Mouse (Mus musculus) C2C12 (cell line): ENCODE results near the gene Kdm2a. TPM values are rescaled to one million over a fixed set of nuclear protein-coding genes. Genes with fewer than 3 reads are reported as not detected.

Experiments
- H3K27me3 ChIP-seq: one replicate; pipeline ENCODE4 v1.6.1; 2011; ENCODE audit not compliant: control insufficient read depth, insufficient read depth, insufficient read length
- H3K36me3 ChIP-seq: one replicate; pipeline ENCODE4 v1.6.1; 2011; ENCODE audit not compliant: control insufficient read depth, insufficient read depth
- H3K4me3 ChIP-seq: one replicate; pipeline ENCODE4 v1.5.1; 2011; ENCODE audit warnings: mild to moderate bottlenecking, control low read depth; ENCODE audit not compliant: poor library complexity, insufficient read depth, severe bottlenecking
- H3K79me2 ChIP-seq: one replicate; pipeline ENCODE4 v1.6.1; 2011; ENCODE audit not compliant: control insufficient read depth, insufficient read depth
- H3K79me3 ChIP-seq: one replicate; pipeline ENCODE4 v1.6.1; 2011; ENCODE audit warnings: low read depth, control low read depth
- H3ac ChIP-seq: one replicate; pipeline ENCODE3; 2011; ENCODE audit warnings: low read depth; ENCODE audit not compliant: control insufficient read depth, insufficient read length
- CEBPB ChIP-seq: IDR thresholded peaks from one replicate; pipeline ENCODE4 v1.6.1; 2011; ENCODE audit warnings: low read depth, mild to moderate bottlenecking, control low read depth, moderate library complexity
- CTCF ChIP-seq: IDR thresholded peaks from one replicate; pipeline ENCODE4 v1.5.1; 2011; ENCODE audit not compliant: control insufficient read depth, insufficient read depth, insufficient read length
- FOSL1 ChIP-seq: IDR thresholded peaks from one replicate; pipeline ENCODE4 v1.8.0; 2011; ENCODE audit warnings: mild to moderate bottlenecking, low read length; ENCODE audit not compliant: poor library complexity, insufficient read depth, severe bottlenecking
- MAX ChIP-seq: IDR thresholded peaks from one replicate; pipeline ENCODE4 v1.6.1; 2011; ENCODE audit warnings: mild to moderate bottlenecking, control low read depth
- MYOD1 ChIP-seq: IDR thresholded peaks from one replicate; pipeline ENCODE4 v1.6.1; 2011; ENCODE audit warnings: low read depth; ENCODE audit not compliant: control insufficient read depth, insufficient read length
- MYOG ChIP-seq: IDR thresholded peaks from one replicate; pipeline ENCODE4 v1.6.1; 2011; ENCODE audit not compliant: control insufficient read depth, insufficient read length; ENCODE audit errors: extremely low read depth
- USF1 ChIP-seq: IDR thresholded peaks from one replicate; pipeline ENCODE4 v1.6.1; 2011; ENCODE audit warnings: low read depth, mild to moderate bottlenecking, control low read depth, moderate library complexity
- polyA plus RNA-seq: library from polyadenylated mRNA; unstranded; fragments of >200 nt; fragmentation: generic; extraction: Trizol; gene quantifications from one replicate; pipeline ENCODE4 v1.2.1, GENCODE M21; 2012; ENCODE audit warnings: missing spikeins

Gene Kdm2a
- polyA plus RNA-seq, 1 experiment, result 24.0 TPM

GRCm38 (mm10) chr19:4434999-4435398 lies 36.9 kb upstream of the Kdm2a start:
- Histone ChIP-seq H3K79me3 (peaks cover 26% of the 10 kb centered on the region), H3ac (no peak overlapping the region), H3K36me3 (peaks cover 25% of the 10 kb centered on the region), H3K27me3 (no peaks in the 10 kb centered on the region), H3K4me3 (no peak overlapping the region), H3K79me2 (peaks cover 56% of the 10 kb centered on the region)
- TF ChIP-seq CEBPB, result no peak

- TF ChIP-seq MAX (no peak), CEBPB (no peak), MYOD1 (no peak), MYOG (no peak), USF1 (no peak), FOSL1 (no peak)
- H3K36me3 ChIP-seq, result peaks cover 35% of the 10 kb centered on the region
- H3K27me3 ChIP-seq, result no peaks in the 10 kb centered on the region
- H3K4me3 ChIP-seq, result no peak overlapping the region
- no peak overlapping the region for H3ac ChIP-seq
- peaks cover 44% of the 10 kb centered on the region for H3K79me2 ChIP-seq
- H3K79me3 ChIP-seq, result peaks cover 23% of the 10 kb centered on the region
These were observed 35.7 kb upstream of the Kdm2a start for GRCm38 (mm10) chr19:4433756-4434155.

GRCm38 (mm10) chr19:4430091-4430620 lies 32.1 kb upstream of the Kdm2a start:
- Histone ChIP-seq H3K36me3 (peaks cover 51% of the 10 kb centered on the region), H3K79me3 (no peaks in the 10 kb centered on the region), H3K79me2 (peaks cover 8% of the 10 kb centered on the region), H3K27me3 (no peaks in the 10 kb centered on the region), H3K4me3 (no peak overlapping the region), H3ac (no peak overlapping the region)
- no peak for TF ChIP-seq CTCF
- TF ChIP-seq MAX, result no peak
- TF ChIP-seq CEBPB, result no peak
- no peak for TF ChIP-seq USF1
- TF ChIP-seq FOSL1, result no peak
- TF ChIP-seq MYOG, result no peak
- TF ChIP-seq MYOD1, result no peak

GRCm38 (mm10) chr19:4425610-4426366 lies 27.7 kb upstream of the Kdm2a start:
- no peaks in the 10 kb centered on the region for H3K79me3 ChIP-seq
- H3ac ChIP-seq, result no peak overlapping the region
- no peaks in the 10 kb centered on the region for H3K79me2 ChIP-seq
- H3K27me3 ChIP-seq, result no peaks in the 10 kb centered on the region
- no peak overlapping the region for H3K4me3 ChIP-seq
- H3K36me3 ChIP-seq, result peaks cover 46% of the 10 kb centered on the region
- TF ChIP-seq FOSL1 (no peak), CEBPB (no peak), MYOD1 (no peak), USF1 (no peak), MAX (no peak), MYOG (no peak)

GRCm38 (mm10) chr19:4423021-4423420 lies 24.9 kb upstream of the Kdm2a start:
- H3K4me3 ChIP-seq, result no peak overlapping the region
- H3K79me2 ChIP-seq, result no peaks in the 10 kb centered on the region
- H3K36me3 ChIP-seq, result peaks cover 31% of the 10 kb centered on the region

GRCm38 (mm10) chr19:4422581-4422980 lies 24.5 kb upstream of the Kdm2a start:
- Histone ChIP-seq H3K27me3 (no peaks in the 10 kb centered on the region), H3K36me3 (peaks cover 29% of the 10 kb centered on the region), H3K4me3 (no peak overlapping the region), H3K79me2 (no peaks in the 10 kb centered on the region), H3K79me3 (no peaks in the 10 kb centered on the region), H3ac (no peak overlapping the region)
- TF ChIP-seq CEBPB (no peak), MYOD1 (no peak), CTCF (no peak), MYOG (no peak), MAX (no peak), FOSL1 (no peak), USF1 (no peak)

More at GRCm38 (mm10) chr19:4423021-4423420, 24.9 kb upstream of the Kdm2a start:
- Histone ChIP-seq H3K27me3 (no peaks in the 10 kb centered on the region), H3ac (no peak overlapping the region), H3K79me3 (no peaks in the 10 kb centered on the region)
- TF ChIP-seq CEBPB (no peak), MYOD1 (no peak), MAX (no peak), FOSL1 (no peak), CTCF (no peak), USF1 (no peak), MYOG (no peak)
